Mouse (Mus musculus) hindbrain, embryonic 11.5 days (tissue): ENCODE measurements around the gene Palm2. TPM values are rescaled to one million over a fixed set of nuclear protein-coding genes. Genes with fewer than 3 reads are reported as not detected.
A peak's percentile ranks its signal among the peaks of the same experiment; 100 is the strongest.

ENCODE experiments used
- ATAC-seq: fragments of 200-750 bp; cut with Nextera tagmentation; 2 replicates; pipeline ENCODE4 v1.8.0; 2017; ENCODE audit warnings: mild to moderate bottlenecking, moderate TSS enrichment, moderate library complexity; ENCODE audit not compliant: low FRiP score
- DNase-seq: peaks from one replicate; pipeline ENCODE4 v3.0.0-alpha.2; 2015; ENCODE audit warnings: low spot score
- H3K27ac ChIP-seq: fragments of 300-500 bp; sonication (generic); 2 replicates; pipeline ENCODE4 v1.5.1; 2014; ENCODE audit warnings: mild to moderate bottlenecking, low read depth, low read length
- H3K27me3 ChIP-seq: fragments of 300-500 bp; sonication (generic); 2 replicates; pipeline ENCODE4 v1.6.1; 2014; ENCODE audit warnings: mild to moderate bottlenecking, low read length, moderate library complexity, mixed read lengths; ENCODE audit not compliant: control insufficient read depth, insufficient read depth
- H3K36me3 ChIP-seq: fragments of 300-500 bp; sonication (generic); 2 replicates; pipeline ENCODE4 v1.6.1; 2014; ENCODE audit warnings: mild to moderate bottlenecking, low read length, moderate library complexity, mixed read lengths; ENCODE audit not compliant: control insufficient read depth, insufficient read depth
- H3K4me1 ChIP-seq: fragments of 300-500 bp; sonication (generic); replicated peaks from 2 replicates; pipeline ENCODE4 v1.6.1; 2014; ENCODE audit warnings: low read length, mixed read lengths; ENCODE audit not compliant: control insufficient read depth, insufficient read depth
- H3K4me2 ChIP-seq: fragments of 300-500 bp; sonication (generic); replicated peaks from 2 replicates; pipeline ENCODE4 v1.6.1; 2014; ENCODE audit warnings: mild to moderate bottlenecking, low read depth, low read length
- H3K4me3 ChIP-seq: fragments of 300-500 bp; sonication (generic); 2 replicates; pipeline ENCODE4 v1.5.1; 2014; ENCODE audit warnings: low read depth, low read length
- H3K9ac ChIP-seq: fragments of 300-500 bp; sonication (generic); 2 replicates; pipeline ENCODE4 v1.6.1; 2014; ENCODE audit warnings: low read depth, low read length
- H3K9me3 ChIP-seq: fragments of 300-500 bp; sonication (generic); 2 replicates; pipeline ENCODE4 v1.6.1; 2016; ENCODE audit warnings: low read length; ENCODE audit not compliant: control insufficient read depth
- WGBS: fragments of 180-500 bp; shearing (Covaris S2); extraction: QIAGEN DNeasy Blood & Tissue Kit; methylation state at CpG from one replicate; pipeline ENCODE4 v1.1.7; 2014; 5-methylcytosine and 5-hydroxymethylcytosine counted together
- polyA plus RNA-seq: library from polyadenylated mRNA; unstranded; fragments of >200 nt; fragmentation: Nextera tagmentation; extraction: Ambion mirVana; gene quantifications from 2 replicates; pipeline ENCODE4 v1.2.1, GENCODE M21; 2014

Gene Palm2
- polyA plus RNA-seq, 1 experiment from 2014 or later, result 3.6 TPM

- WGBS, result 22% methylated on average over 19 of the region's 19 CpGs
- DNase-seq (no peak), ATAC-seq (peak; percentile 22; the same call in 1 of the 2 replicates)
- Histone ChIP-seq H3K9ac (peak overlapping the region; percentile 64; the same call in 1 of the 2 replicates), H3K4me1 (peaks cover 4% of the 10 kb centered on the region; the same call in 1 of the 2 replicates), H3K4me2 (peak overlapping the region; percentile 99), H3K9me3 (no peaks in the 10 kb centered on the region), H3K36me3 (no peaks in the 10 kb centered on the region), H3K27me3 (peaks cover 5% of the 10 kb centered on the region), H3K4me3 (peak overlapping the region; percentile 70), H3K27ac (no peak overlapping the region)
These were observed 786 bp downstream of the Palm2 start for GRCm38 (mm10) chr4:57434705-57435360.

GRCm38 (mm10) chr4:57436286-57436685 lies 2.2 kb downstream of the Palm2 start:
- Histone ChIP-seq H3K9ac (no peak overlapping the region), H3K9me3 (no peaks in the 10 kb centered on the region), H3K36me3 (no peaks in the 10 kb centered on the region), H3K4me2 (no peak overlapping the region), H3K4me1 (peaks cover 4% of the 10 kb centered on the region; the same call in 1 of the 2 replicates), H3K4me3 (no peak overlapping the region), H3K27ac (no peak overlapping the region), H3K27me3 (peaks cover 5% of the 10 kb centered on the region)
- no peak for ATAC-seq
- no peak for DNase-seq
- WGBS, result 44% methylated on average over 4 of the region's 4 CpGs

GRCm38 (mm10) chr4:57446082-57446481 lies 12.0 kb downstream of the Palm2 start:
- WGBS, result 97% methylated on average over 2 of the region's 2 CpGs
- DNase-seq, result no peak
- no peaks in the 10 kb centered on the region for H3K27me3 ChIP-seq
- H3K4me2 ChIP-seq, result no peak overlapping the region
- H3K9ac ChIP-seq, result no peak overlapping the region
- no peak overlapping the region for H3K27ac ChIP-seq
- no peaks in the 10 kb centered on the region for H3K36me3 ChIP-seq
- ATAC-seq, result no peak
- no peaks in the 10 kb centered on the region for H3K4me1 ChIP-seq
- no peaks in the 10 kb centered on the region for H3K9me3 ChIP-seq
- H3K4me3 ChIP-seq, result no peak overlapping the region

DNA sequence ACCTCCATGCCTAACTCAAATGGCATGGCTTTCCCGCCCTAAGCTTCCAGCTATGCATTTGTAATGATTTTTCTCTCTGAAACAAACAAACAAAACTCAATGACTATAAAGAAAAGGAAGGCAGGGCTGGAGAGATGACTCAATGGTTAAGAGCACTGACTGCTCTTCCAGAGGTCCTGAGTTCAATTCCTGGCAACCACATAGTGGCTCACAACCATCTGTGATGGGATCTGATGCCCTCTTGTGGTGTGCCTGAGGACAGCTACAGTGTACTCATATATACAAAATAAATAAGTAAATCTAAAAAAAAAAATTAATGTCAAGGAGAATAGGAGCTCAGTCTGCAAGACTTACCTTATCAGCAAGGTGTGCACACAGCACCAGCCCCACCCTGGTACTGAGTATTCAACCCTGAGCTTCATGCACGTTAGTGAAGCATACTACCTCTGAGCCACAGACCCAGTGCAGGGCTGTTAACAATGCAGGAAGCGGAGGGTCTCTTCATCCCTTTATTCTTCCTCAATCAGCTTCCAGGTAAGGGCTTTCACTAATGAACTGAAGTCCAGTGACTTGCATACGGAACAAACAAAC lies 12.9 kb downstream of the Palm2 start:
- DNase-seq (no peak), ATAC-seq (no peak)
- Histone ChIP-seq H3K36me3 (no peaks in the 10 kb centered on the region), H3K4me3 (no peak overlapping the region), H3K27me3 (no peaks in the 10 kb centered on the region), H3K4me2 (no peak overlapping the region), H3K4me1 (no peaks in the 10 kb centered on the region), H3K9me3 (no peaks in the 10 kb centered on the region), H3K27ac (no peak overlapping the region), H3K9ac (no peak overlapping the region)
- 82% methylated on average over 4 of the region's 4 CpGs for WGBS

DNA sequence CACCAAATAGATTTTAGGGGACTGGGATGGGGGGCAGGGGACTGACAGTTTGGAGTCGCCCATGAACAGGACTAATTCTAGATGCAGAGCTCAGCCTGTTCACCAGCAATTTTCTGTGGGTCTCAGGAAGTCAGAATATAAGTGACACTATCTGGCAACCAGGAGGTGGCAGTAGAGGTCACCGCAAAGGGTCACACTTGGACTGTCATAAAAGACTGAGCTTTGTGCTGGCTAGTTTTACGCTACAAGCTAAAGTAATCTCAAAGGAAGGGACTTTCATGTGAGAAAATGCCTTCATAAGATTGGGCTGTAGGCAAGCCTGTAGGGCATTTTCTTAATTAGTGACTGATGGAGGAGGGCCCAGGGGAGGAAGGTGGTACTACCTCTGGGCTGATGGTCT lies 17.8 kb downstream of the Palm2 start:
- Histone ChIP-seq H3K27me3 (no peaks in the 10 kb centered on the region), H3K4me1 (no peaks in the 10 kb centered on the region), H3K27ac (no peak overlapping the region), H3K4me2 (no peak overlapping the region), H3K4me3 (no peak overlapping the region), H3K36me3 (no peaks in the 10 kb centered on the region), H3K9me3 (no peaks in the 10 kb centered on the region), H3K9ac (no peak overlapping the region)
- WGBS, result 33% methylated on average over 3 of the region's 3 CpGs
- no peak for ATAC-seq
- peak; percentile 72 for DNase-seq

GRCm38 (mm10) chr4:57452661-57453060 lies 18.6 kb downstream of the Palm2 start:
- no peak overlapping the region for H3K9ac ChIP-seq
- no peaks in the 10 kb centered on the region for H3K36me3 ChIP-seq
- no peaks in the 10 kb centered on the region for H3K4me1 ChIP-seq
- WGBS, result 95% methylated on average over 5 of the region's 5 CpGs
- no peak overlapping the region for H3K4me3 ChIP-seq
- no peaks in the 10 kb centered on the region for H3K9me3 ChIP-seq
- no peak for ATAC-seq
- no peak overlapping the region for H3K27ac ChIP-seq
- H3K27me3 ChIP-seq, result no peaks in the 10 kb centered on the region
- DNase-seq, result no peak
- no peak overlapping the region for H3K4me2 ChIP-seq

- Histone ChIP-seq H3K4me2 (no peak overlapping the region), H3K27ac (no peak overlapping the region), H3K27me3 (no peaks in the 10 kb centered on the region), H3K9ac (no peak overlapping the region), H3K4me3 (no peak overlapping the region), H3K36me3 (no peaks in the 10 kb centered on the region), H3K9me3 (no peaks in the 10 kb centered on the region), H3K4me1 (no peaks in the 10 kb centered on the region)
- DNase-seq (peak; percentile 38), ATAC-seq (no peak)
- WGBS, result 55% methylated on average over 2 of the region's 3 CpGs
These were observed 28.3 kb downstream of the Palm2 start for GRCm38 (mm10) chr4:57462378-57462777.

DNA sequence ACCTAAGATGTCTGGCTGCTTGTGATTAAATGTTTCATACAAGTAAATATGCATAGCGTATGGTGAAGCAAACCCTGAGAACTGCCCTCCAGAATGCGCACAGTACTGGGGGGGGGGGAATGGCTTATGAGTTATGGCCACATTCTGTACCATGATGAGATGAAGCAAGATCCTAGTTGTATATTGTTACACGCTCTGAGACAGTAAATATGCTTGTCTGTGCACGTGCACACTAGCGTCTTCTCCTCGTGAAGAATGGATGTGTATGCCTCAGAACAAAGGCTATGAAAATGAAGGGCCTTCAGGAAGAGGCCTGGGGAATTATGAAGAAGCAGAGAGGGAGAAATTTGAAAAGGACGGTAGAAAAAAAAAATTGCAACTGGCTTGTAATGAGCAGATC lies 48.4 kb downstream of the Palm2 start:
- DNase-seq, result no peak
- 87% methylated on average over 7 of the region's 7 CpGs for WGBS
- no peak overlapping the region for H3K4me3 ChIP-seq

DNA sequence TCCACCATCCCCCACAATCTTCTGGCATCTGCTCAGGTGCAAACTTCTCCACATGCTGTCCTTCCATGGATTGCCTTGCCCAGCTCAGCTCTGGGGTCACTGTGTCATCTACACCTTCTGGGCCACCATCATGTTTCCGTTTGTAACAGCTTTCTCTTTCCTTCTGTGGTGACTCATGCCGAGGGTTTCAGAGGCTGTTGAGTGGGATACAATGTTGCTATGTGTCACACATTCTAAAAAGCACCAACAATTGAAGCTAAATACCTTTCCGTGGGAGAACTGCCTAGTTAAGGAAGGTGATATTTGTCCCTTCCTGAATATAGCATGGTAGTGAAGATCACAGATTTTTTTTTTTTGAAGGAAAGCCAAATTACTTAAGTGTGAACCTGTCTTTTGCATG lies 52.3 kb downstream of the Palm2 start:
- H3K9me3 ChIP-seq, result no peaks in the 10 kb centered on the region
- H3K4me3 ChIP-seq, result no peak overlapping the region
- no peak overlapping the region for H3K9ac ChIP-seq
- H3K4me2 ChIP-seq, result no peak overlapping the region
- 87% methylated on average over 3 of the region's 3 CpGs for WGBS
- no peaks in the 10 kb centered on the region for H3K27me3 ChIP-seq
- no peaks in the 10 kb centered on the region for H3K4me1 ChIP-seq
- DNase-seq (no peak), ATAC-seq (no peak)
- no peaks in the 10 kb centered on the region for H3K36me3 ChIP-seq
- no peak overlapping the region for H3K27ac ChIP-seq

More for the DNA sequence above, 48.4 kb downstream of the Palm2 start:
- no peaks in the 10 kb centered on the region for H3K4me1 ChIP-seq
- ATAC-seq, result no peak
- H3K4me2 ChIP-seq, result no peak overlapping the region
- H3K9me3 ChIP-seq, result no peaks in the 10 kb centered on the region
- H3K27ac ChIP-seq, result no peak overlapping the region
- no peak overlapping the region for H3K9ac ChIP-seq
- no peaks in the 10 kb centered on the region for H3K27me3 ChIP-seq
- no peaks in the 10 kb centered on the region for H3K36me3 ChIP-seq
